Mouse (Mus musculus) MEL (cell line): ENCODE measurements around the gene Gpcpd1.

ENCODE experiments used
- CTCF ChIP-seq, 3 experiments: IDR thresholded peaks in 2 of 3; conservative IDR thresholded peaks in 1 of 3; 2 replicates each; pipeline ENCODE4 v1.5.1; 2011 to 2012; ENCODE audit warnings: low read length in 3 of 3, low read depth in 2 of 3, mild to moderate bottlenecking in 2 of 3, improper control_type of control experiment in 1 of 3, inconsistent platforms in 1 of 3, mixed read lengths in 1 of 3, moderate library complexity in 1 of 3; ENCODE audit not compliant: control insufficient read depth in 1 of 3, insufficient read depth in 1 of 3, poor library complexity in 1 of 3, severe bottlenecking in 1 of 3
- KAT2A ChIP-seq: conservative IDR thresholded peaks from 2 replicates; pipeline ENCODE4 v1.6.1; 2012; ENCODE audit warnings: low read depth, low read length, improper control_type of control experiment, inconsistent platforms
- MYC ChIP-seq: IDR thresholded peaks from 2 replicates; pipeline ENCODE4 v1.6.1; 2011; ENCODE audit warnings: low read depth, mild to moderate bottlenecking, low read length, improper control_type of control experiment, moderate library complexity
- NELFE ChIP-seq: IDR thresholded peaks from 2 replicates; pipeline ENCODE4 v1.6.1; 2011; ENCODE audit warnings: low read depth, low read length, improper control_type of control experiment
- POLR2A ChIP-seq, 2 experiments: IDR thresholded peaks; 2 replicates each; pipeline ENCODE4 v1.6.1; 2011 to 2012; ENCODE audit warnings: low read length in 2 of 2, mild to moderate bottlenecking in 2 of 2, control low read depth in 1 of 2, improper control_type of control experiment in 1 of 2, low read depth in 1 of 2, moderate library complexity in 1 of 2; ENCODE audit not compliant: control insufficient read depth in 1 of 2, insufficient read depth in 1 of 2, poor library complexity in 1 of 2
- SMC3 ChIP-seq: IDR thresholded peaks from 2 replicates; pipeline ENCODE4 v1.6.1; 2011; ENCODE audit warnings: low read depth, low read length, improper control_type of control experiment
- TBP ChIP-seq: IDR thresholded peaks from 2 replicates; pipeline ENCODE4 v1.8.0; 2011; ENCODE audit warnings: low read depth, low read length, improper control_type of control experiment

- TF ChIP-seq NELFE (no peak), MYC (no peak), CTCF (IDR thresholded peaks at IDR 0.05 in 2 of 3, conservative IDR thresholded peaks at IDR 0.05 in 1 of 3; ENCODE audit: control insufficient read depth in 1 of 3, insufficient read depth in 1 of 3, low read depth in 2 of 3, low read length in 3 of 3, poor library complexity in 1 of 3, severe bottlenecking in 1 of 3) (no peak), TBP (no peak), SMC3 (no peak), KAT2A (no peak), POLR2A (IDR thresholded peaks at IDR 0.05; ENCODE audit: control insufficient read depth in 1 of 2, insufficient read depth in 1 of 2, low read depth in 1 of 2, low read length in 2 of 2, poor library complexity in 1 of 2) (no peak)
These were observed 106.0 kb downstream of the Gpcpd1 start for GRCm38 (mm10) chr2:132481547-132481946.
